Mouse (Mus musculus) lung, adult 2 months (tissue): ENCODE measurements around the gene Chchd1.

Experiments
- CTCF ChIP-seq: fragments of 200-500 bp; IDR thresholded peaks from 2 replicates; pipeline ENCODE4 v1.5.1; 2011; ENCODE audit warnings: mild to moderate bottlenecking, low read length, control low read depth; ENCODE audit not compliant: insufficient read depth
- POLR2A ChIP-seq: fragments of 200-500 bp; IDR thresholded peaks from 2 replicates; pipeline ENCODE4 v1.6.1; 2011; ENCODE audit warnings: low read depth, mild to moderate bottlenecking, control low read depth, low read length, borderline replicate concordance; ENCODE audit errors: extremely low read depth

GRCm38 (mm10) chr14:20668154-20668810 is 34.5 kb upstream of the Chchd1 start, which contains the start of gene Synpo2l:
- TF ChIP-seq CTCF (no peak), POLR2A (no peak)
